Mouse (Mus musculus): ENCODE data around the gene Hsd17b6.
A peak's percentile ranks its signal among the peaks of the same experiment; 100 is the strongest.

Hsd17b6 gene

GRCm38 (mm10) chr10:128023496-128023895 is 16.1 kb upstream of the Hsd17b6 start:
- TF ChIP-seq GATA4 (IDR thresholded peaks at IDR 0.05; ENCODE audit: insufficient replicate concordance, low read length): no peak

- TF ChIP-seq GATA4 (IDR thresholded peaks at IDR 0.05; ENCODE audit: insufficient replicate concordance, low read length): no peak
Observed at GRCm38 (mm10) chr10:128022196-128022595, 14.8 kb upstream of the Hsd17b6 start.

GRCm38 (mm10) chr10:128015068-128015934 is 7.9 kb upstream of the Hsd17b6 start, which contains the start of gene Prim1:
Gene Prim1, plus strand, starts transcription at chr10:128015168.
- TF ChIP-seq GATA4 (IDR thresholded peaks at IDR 0.05; ENCODE audit: insufficient replicate concordance, low read length): no peak

- TF ChIP-seq GATA4 (IDR thresholded peaks at IDR 0.05; ENCODE audit: insufficient replicate concordance, low read length): no peak
Observed at GRCm38 (mm10) chr10:128009735-128010134, 2.3 kb upstream of the Hsd17b6 start.

- TF ChIP-seq GATA4 (IDR thresholded peaks at IDR 0.05; ENCODE audit: insufficient replicate concordance, low read length): no peak
Observed at GRCm38 (mm10) chr10:128008207-128008889, 937 bp upstream of the Hsd17b6 start.

- TF ChIP-seq GATA4 (IDR thresholded peaks at IDR 0.05; ENCODE audit: insufficient replicate concordance, low read length): no peak
Observed at GRCm38 (mm10) chr10:128005479-128005878, 1.9 kb downstream of the Hsd17b6 start.

GRCm38 (mm10) chr10:128004918-128005317 is 2.5 kb downstream of the Hsd17b6 start:
- TF ChIP-seq GATA4 (IDR thresholded peaks at IDR 0.05; ENCODE audit: insufficient replicate concordance, low read length): peak; percentile 84

GRCm38 (mm10) chr10:128003281-128003801 is 4.1 kb downstream of the Hsd17b6 start:
- no peak for TF ChIP-seq GATA4 (IDR thresholded peaks at IDR 0.05; ENCODE audit: insufficient replicate concordance, low read length)

GRCm38 (mm10) chr10:127998260-127998659 is 9.2 kb downstream of the Hsd17b6 start:
- no peak for TF ChIP-seq GATA4 (IDR thresholded peaks at IDR 0.05; ENCODE audit: insufficient replicate concordance, low read length)

- TF ChIP-seq GATA4 (IDR thresholded peaks at IDR 0.05; ENCODE audit: insufficient replicate concordance, low read length): no peak
Observed at GRCm38 (mm10) chr10:127996690-127997089, 10.7 kb downstream of the Hsd17b6 start.

- TF ChIP-seq GATA4 (IDR thresholded peaks at IDR 0.05; ENCODE audit: insufficient replicate concordance, low read length): no peak
Observed at GRCm38 (mm10) chr10:127985601-127986000, 21.8 kb downstream of the Hsd17b6 start.

GRCm38 (mm10) chr10:127984650-127985049 is 22.8 kb downstream of the Hsd17b6 start:
- TF ChIP-seq GATA4 (IDR thresholded peaks at IDR 0.05; ENCODE audit: insufficient replicate concordance, low read length): no peak

- TF ChIP-seq GATA4 (IDR thresholded peaks at IDR 0.05; ENCODE audit: insufficient replicate concordance, low read length): no peak
Observed at GRCm38 (mm10) chr10:127975503-127975902, 31.9 kb downstream of the Hsd17b6 start.

GRCm38 (mm10) chr10:127974062-127974461 is 33.3 kb downstream of the Hsd17b6 start:
- TF ChIP-seq GATA4 (IDR thresholded peaks at IDR 0.05; ENCODE audit: insufficient replicate concordance, low read length): no peak

- TF ChIP-seq GATA4 (IDR thresholded peaks at IDR 0.05; ENCODE audit: insufficient replicate concordance, low read length): no peak
Observed at GRCm38 (mm10) chr10:127971135-127971534, 36.3 kb downstream of the Hsd17b6 start.

GRCm38 (mm10) chr10:127970359-127970831 is 37.0 kb downstream of the Hsd17b6 start:
- no peak for TF ChIP-seq GATA4 (IDR thresholded peaks at IDR 0.05; ENCODE audit: insufficient replicate concordance, low read length)

Data from liver, adult (tissue).